Mouse (Mus musculus): ENCODE data around the gene Tgfbr3l. TPM values are rescaled to one million over a fixed set of nuclear protein-coding genes. Genes with fewer than 3 reads are reported as not detected.

Gene Tgfbr3l
- polyA plus RNA-seq, 1 experiment from 2014 or later = 2.9 TPM

Other genes with a start within 250 kb of the Tgfbr3l start
- not detected in 2 replicates for gene Cd209f, start 142.4 kb upstream of the Tgfbr3l start, polyA plus RNA-seq (2014; fragmentation: Nextera tagmentation; extraction: Ambion mirVana)
- gene Cd209g, start 114.1 kb upstream of the Tgfbr3l start, polyA plus RNA-seq (2014; fragmentation: Nextera tagmentation; extraction: Ambion mirVana) = not detected in 2 replicates
- gene Evi5l, start 81.6 kb upstream of the Tgfbr3l start, polyA plus RNA-seq (2014; fragmentation: Nextera tagmentation; extraction: Ambion mirVana) = 10.3 and 12.7 TPM in 2 replicates
- 0.35 and 0.63 TPM in 2 replicates for gene Prr36, start 30.8 kb upstream of the Tgfbr3l start, polyA plus RNA-seq (2014; fragmentation: Nextera tagmentation; extraction: Ambion mirVana)
- gene Lrrc8e, start 21.4 kb upstream of the Tgfbr3l start, polyA plus RNA-seq (2014; fragmentation: Nextera tagmentation; extraction: Ambion mirVana) = 0.06 TPM in 1 of 2 replicates, not detected in the other
- gene Map2k7, start 9.5 kb upstream of the Tgfbr3l start, polyA plus RNA-seq (2014; fragmentation: Nextera tagmentation; extraction: Ambion mirVana) = 12.5 and 14.4 TPM in 2 replicates
- 0.07 TPM in 1 of 2 replicates, not detected in the other for gene Gm49320, start 9.3 kb upstream of the Tgfbr3l start, polyA plus RNA-seq (2014; fragmentation: Nextera tagmentation; extraction: Ambion mirVana)
- gene Snapc2, start 4.9 kb downstream of the Tgfbr3l start, polyA plus RNA-seq (2014; fragmentation: Nextera tagmentation; extraction: Ambion mirVana) = 41.7 and 45.3 TPM in 2 replicates
- 33.0 and 33.5 TPM in 2 replicates for gene Ctxn1, start 11.1 kb downstream of the Tgfbr3l start, polyA plus RNA-seq (2014; fragmentation: Nextera tagmentation; extraction: Ambion mirVana)
- gene Timm44, start 27.7 kb downstream of the Tgfbr3l start, polyA plus RNA-seq (2014; fragmentation: Nextera tagmentation; extraction: Ambion mirVana) = 76.9 and 79.6 TPM in 2 replicates
- gene Ccl25, start 77.0 kb downstream of the Tgfbr3l start, polyA plus RNA-seq (2014; fragmentation: Nextera tagmentation; extraction: Ambion mirVana) = 13.4 and 14.2 TPM in 2 replicates
- gene Elavl1, start 77.2 kb downstream of the Tgfbr3l start, polyA plus RNA-seq (2014; fragmentation: Nextera tagmentation; extraction: Ambion mirVana) = 207 and 208 TPM in 2 replicates
- 26.0 and 34.9 TPM in 2 replicates for gene Cers4, start 244.8 kb downstream of the Tgfbr3l start, polyA plus RNA-seq (2014; fragmentation: Nextera tagmentation; extraction: Ambion mirVana)